Mouse (Mus musculus): ENCODE data around the gene Pex11g.

The Pex11g gene

DNA sequence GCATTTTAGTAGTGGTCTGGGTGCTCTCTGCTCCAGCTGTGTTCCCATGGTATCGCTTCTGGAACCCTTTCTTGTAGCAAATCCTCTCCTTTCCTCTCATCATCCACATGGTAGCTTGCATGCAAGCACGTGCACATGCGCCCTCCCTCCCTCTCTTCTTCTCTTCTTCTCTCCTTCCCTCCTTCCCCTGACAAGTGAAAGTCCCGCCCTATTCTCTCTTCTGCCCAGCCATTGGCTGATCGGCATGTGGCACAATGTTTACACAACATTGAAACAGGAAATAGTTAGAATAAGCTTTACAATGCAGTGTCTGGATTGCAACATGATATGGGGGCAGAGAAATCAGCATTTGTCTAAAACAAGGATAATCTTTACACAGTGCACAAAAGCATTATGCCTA lies 14.1 kb upstream of the Pex11g start:
- DNase-seq (ENCODE audit: low read depth, low spot score): peak; percentile 69

DNA sequence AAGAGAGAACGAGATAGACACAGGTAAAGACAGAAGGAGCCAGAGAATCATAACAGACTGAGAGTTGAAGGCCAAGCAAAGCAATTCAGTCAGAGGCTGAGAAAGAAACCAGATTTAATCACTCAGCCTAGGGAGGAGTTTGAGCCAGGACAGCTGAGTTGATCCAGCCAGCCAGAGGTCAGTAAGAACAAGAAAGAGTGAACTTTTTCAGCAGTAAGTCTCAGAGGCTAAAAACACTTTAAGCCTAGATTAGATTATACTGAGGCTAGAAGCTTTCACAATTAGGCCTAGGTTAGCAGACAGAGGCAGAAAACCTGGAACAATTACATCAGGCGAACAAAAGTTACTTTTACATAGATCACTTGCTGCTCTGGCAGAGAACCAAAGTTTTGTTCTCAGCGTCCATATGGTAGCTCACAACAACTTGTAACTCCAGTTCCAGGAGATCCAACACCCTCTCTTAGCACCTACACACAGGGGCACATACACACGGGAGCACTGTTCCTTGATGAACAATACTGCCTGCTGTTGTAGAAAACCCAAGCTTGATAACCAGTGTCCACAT lies 12.8 kb upstream of the Pex11g start:
- DNase-seq (ENCODE audit: low read depth, low spot score): no peak

DNA sequence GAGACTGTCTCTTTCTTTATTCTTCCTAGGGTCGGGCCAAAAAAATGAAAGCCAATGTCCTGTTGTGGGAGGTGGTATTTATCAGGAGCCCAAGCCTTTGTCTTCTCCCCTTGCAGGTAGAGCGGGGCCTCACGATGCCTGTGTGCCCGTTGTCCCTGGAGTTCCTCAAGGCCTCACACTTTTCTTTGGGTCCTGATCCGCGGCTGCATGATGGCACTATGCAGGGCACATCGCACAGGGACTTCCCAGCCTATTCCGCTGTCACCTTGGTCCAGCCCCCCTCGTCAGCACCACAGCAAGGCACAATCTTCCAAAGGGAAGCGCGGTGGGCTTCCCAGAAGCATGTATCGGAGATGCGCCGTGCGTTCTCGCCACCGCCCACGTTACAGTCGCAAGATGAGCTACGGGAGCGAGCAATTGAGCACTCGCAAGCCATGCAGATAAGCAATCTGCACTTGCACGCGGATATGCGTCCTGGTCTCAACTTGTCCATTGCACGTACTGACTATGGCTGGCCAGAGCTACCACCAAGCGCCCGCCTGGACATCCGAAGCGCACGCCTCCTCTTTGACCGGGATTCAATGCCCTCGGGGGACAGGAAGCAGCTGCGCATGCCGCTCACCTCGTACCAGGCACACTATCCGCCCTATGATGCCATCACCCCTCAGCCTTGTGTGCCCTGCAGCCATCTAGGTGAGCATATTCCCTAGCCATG lies 8.4 kb upstream of the Pex11g start:
- no peak for DNase-seq (ENCODE audit: low read depth, low spot score)

DNA sequence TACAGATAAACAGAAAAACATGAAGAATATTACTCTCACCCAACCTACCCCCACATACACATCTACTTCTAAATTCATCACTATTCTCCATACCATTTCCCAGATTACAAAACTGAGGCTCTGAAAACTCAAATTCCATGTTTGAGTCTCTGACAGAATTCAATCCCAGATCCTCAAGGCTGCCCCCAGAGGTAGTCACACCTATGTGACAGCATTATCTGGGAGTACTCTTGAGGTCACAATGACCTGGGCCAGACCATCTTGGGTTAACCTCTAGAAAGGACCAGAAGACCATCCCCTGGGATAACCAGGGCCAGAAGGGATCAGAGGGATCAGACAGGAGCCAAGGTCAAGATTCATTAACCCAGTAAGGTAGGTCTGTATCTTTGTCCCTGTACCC lies 3.1 kb upstream of the Pex11g start, which contains the start of gene Tex45:
TSS of gene Tex45 (plus strand) at position 301 of the 400 bp plus-strand sequence.
- no peak for DNase-seq (ENCODE audit: low read depth, low spot score)

DNA sequence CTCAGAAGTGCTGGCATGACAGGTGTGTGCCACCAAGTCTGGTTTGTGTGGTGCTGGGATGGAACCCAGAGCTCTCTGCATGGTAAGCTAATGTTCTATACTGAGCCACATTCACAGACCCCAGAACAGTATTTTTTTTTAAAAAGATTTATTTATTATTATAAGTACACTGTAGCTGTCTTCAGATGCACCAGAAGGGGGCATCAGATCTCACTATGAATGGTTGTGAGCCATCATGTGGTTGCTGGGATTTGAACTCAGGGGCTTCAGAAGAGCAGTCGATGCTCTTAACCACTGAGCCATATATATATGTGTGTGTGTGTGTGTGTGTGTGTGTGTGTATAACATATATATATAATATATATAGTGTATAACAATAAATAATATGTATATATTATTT lies 1.4 kb upstream of the Pex11g start:
- peak; percentile 65 for DNase-seq (ENCODE audit: low read depth, low spot score)

DNA sequence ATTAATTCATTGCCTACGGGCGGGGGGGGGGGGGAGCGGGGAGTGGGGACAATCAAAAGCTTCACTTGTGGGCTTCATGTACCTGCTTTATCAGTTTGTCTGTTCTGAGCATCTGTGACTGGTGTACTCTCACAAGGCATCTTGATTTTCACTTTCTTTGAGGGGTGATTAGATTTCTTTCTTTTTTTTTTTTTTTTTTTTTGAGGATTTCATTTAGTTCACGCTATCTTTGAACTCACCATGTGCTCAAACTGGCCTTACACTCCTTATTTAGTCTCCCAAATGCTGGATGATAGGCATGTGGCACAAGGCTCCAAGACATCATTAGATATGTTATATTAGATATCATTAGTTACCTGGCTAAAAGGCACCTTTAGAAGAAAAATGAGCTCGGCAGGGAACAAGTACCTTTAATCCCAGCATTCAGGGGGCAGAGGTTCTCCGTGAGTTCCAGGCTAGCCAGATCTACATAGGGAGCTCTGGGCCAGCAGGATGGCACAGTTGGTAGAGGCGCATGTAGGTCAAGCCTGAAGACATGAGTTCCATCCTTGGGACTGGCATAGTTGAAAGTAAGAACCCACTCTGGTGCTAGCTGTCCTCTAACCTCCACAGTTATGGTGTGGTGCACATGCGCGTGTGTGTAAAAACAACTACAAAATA lies 536 bp upstream of the Pex11g start:
- DNase-seq (ENCODE audit: low read depth, low spot score): peak; percentile 43

DNA sequence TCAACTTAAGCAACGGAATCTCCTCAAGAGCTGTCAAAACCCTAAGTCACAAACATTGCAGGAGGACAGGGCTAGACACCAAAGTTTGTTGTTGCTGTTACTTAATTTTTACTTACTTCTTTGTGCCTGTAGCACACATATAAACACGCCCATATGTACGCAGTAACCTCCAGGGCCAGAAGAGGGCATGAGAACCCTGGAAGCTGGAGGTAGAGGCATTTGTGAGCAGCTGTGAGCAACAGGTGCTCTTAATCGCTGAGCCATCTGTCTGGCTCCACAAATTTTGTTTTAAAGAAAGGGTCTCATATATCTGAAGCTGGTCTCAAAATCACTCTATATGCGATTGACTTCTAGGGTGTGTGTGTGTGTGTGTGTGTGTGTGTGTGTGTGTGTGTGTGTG lies 3.2 kb downstream of the Pex11g start:
- DNase-seq (ENCODE audit: low read depth, low spot score): peak; percentile 79

DNA sequence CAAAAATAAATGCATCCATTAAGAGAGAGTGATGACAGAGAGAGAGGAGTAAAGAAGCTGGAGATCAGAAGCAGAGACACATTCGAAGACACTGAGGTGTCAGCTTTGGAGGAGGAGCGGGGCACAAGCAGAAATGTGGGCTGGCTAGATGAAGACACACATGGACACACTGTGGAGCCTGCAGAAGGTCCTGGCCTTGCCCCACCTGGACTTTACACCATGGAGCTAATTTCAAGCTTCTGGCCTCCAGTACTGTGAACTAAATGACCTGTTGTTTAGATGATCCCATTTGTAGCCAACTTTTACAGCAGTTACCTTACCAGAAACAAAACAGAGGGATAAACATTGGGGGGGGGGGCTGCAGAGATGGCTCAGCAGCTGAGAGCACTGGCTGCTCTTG lies 4.2 kb downstream of the Pex11g start:
- no peak for DNase-seq (ENCODE audit: low read depth, low spot score)

DNA sequence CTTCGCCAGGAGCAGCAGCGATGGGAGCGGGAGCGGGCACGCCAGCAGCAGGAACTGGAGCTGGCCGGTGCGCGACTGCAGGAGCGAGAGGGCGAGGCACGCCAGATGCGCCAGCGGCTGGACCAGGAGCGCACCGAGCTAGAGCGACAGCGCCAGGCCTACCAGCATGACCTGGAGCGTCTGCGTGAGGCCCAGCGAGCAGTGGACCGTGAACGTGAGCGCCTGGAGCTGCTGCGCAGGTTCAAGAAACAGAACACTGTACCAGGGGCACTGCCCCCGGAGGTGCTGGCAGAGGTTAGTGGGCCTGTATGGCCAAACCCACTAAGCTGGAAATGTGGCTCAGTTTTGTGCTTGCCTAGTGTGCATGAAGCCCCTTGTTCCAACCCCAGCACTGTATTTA lies 15.5 kb downstream of the Pex11g start:
- no peak for DNase-seq (ENCODE audit: low read depth, low spot score)

DNA sequence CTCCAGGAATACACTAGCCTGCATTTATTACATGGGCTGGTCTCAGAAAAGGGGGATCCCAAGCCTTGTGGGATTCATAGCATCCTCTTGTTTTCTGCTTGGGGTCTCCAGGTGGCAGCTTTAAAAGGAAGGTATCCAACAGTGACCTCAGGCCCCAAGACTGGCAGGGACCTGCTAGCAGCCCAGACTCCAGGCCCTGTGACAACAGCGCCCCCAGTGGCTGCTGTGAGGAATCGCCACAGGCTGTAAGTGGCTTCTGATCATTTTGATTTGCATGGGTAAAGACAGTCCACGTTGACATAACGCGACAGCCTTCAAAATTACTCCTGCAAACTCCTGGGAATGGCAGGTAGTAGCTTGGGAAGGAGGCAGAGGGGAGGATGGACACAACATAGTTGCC lies 16.8 kb downstream of the Pex11g start:
- DNase-seq (ENCODE audit: low read depth, low spot score): peak; percentile 62

DNA sequence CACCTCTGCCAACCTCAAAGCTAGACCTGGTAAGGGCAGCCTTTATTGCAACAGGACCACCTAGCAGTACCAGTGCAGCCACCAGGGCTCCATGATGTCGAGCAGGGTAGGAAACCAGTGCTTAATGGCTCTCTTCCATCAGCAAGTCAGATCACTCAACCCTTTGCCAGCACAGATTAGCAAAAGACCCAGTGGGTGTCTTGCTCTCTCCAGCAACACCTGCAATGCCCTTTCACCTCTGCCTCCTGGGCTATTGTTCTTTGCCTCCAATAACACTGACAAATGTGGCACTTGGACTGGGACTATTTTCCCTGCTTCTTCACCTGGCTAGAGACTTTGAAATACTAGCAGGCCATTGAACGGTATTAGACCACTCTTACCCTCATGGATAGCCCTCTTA lies 18.3 kb downstream of the Pex11g start:
- no peak for DNase-seq (ENCODE audit: low read depth, low spot score)

DNA sequence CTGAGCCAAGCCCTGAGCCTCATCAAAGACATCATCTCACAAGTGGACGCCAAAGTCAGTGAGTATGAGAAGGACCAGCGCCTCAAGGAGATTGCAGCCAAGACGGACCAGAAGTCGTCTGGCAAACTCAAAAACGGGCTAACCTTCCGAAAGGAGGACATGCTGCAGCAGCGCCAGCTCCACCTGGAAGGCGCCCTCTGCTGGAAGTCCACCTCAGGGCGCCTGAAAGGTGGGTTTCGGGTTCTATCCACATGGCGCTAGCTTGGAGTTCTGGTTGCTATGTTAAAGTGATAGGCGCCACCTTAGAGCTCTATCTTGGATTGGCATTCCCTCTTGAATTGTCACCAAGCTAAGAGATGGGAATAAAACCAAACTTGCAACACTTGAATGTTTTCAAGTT lies 28.0 kb downstream of the Pex11g start:
- peak; percentile 30 for DNase-seq (ENCODE audit: low read depth, low spot score)

DNA sequence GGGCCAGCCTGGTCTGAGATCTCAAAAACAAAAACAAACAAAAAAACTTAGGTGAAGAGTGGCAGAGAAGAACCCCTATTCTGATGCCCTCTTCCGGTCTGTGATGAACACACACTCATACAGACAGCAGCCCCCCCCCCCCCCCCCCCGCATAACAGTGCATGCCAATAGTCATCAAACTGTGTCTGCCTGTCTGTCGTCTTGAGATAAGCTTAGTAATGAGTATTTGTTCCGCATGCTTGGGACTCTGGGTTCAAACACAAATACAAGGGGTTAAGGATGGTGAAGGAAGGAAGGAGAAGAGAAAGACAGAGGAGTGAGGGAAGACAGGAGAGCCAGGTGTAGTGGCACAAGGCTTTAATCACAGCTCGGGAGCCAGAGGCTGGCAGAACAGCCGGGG lies 31.0 kb downstream of the Pex11g start:
- no peak for DNase-seq (ENCODE audit: low read depth, low spot score)

DNA sequence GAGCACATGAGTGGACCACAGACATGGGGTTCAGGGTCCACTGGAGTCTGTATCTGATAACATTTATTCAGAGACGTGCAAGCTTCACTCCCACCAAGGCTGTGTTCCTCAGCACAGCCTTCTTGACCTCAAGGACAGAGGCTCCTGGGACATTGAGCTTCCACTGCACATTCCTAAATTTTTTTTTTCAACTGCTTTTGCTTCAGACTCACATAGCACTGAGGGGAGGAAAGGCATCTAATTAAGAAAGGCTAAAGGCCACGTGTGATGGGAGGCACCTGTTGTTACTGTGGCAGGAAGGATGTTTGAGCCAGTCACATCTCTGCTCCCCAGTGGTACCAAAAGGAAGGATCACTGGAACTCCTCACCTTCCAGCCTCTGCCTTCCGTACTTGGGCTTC lies 36.4 kb downstream of the Pex11g start:
- DNase-seq (ENCODE audit: low read depth, low spot score): no peak

DNA sequence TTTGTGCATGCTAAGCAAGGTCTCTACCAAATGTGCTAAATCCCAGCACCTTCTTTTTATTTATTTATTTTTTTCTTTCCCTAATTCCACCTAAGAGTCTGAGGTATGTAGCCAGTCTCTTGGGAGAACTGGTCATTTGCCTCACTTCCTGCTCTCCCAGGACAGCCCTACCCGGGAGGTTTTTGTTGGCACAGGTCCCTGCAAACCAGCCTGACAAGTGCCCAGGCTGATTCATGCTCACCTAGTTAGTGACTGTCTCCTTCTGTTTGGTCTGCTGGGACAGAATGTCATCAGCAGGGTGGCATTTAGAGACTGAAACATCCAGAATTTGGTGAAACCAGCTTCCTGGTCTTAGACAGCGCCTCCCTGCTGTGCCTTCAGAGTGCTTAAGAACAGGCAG lies 37.5 kb downstream of the Pex11g start:
- DNase-seq (ENCODE audit: low read depth, low spot score): no peak

DNA sequence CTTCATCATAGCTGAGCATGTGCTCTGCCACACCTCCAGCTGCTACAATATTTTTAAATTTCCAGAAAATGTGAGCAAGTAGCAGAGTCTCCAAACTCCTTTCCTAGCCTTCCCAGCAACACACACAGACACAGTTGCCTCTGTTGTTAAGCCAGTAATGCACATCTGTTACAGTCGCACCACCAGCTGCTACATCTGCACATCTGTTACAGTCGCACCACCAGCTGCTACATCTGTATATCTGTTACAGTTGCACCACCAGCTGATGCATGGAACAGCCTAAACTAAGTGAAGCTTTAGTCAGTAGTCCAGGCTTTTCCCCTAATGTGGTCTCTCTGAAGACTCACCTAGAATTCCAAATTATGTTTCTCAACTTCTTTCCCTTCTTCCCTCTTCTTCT lies 39.1 kb downstream of the Pex11g start:
- DNase-seq (ENCODE audit: low read depth, low spot score): no peak

DNA sequence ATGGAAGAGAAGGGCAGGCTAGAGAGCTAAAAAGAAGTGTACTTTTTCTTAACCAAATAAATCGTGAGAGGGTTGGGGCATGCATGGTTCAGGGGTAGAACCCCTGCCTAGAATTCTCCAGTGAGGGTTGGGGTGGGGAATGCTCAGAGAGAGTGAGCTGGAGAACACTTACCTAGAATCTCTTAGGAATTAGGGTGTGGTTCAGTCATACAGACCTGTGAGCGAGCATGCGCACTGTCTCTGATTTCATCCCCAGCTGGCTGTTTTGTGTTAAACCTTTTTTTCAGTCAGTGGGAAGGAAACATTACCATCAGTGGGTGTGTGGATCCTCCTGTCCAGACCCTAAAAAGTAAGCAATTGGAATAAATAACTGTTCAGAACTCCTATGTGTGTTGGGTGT lies 41.3 kb downstream of the Pex11g start:
- no peak for DNase-seq (ENCODE audit: low read depth, low spot score)

DNA sequence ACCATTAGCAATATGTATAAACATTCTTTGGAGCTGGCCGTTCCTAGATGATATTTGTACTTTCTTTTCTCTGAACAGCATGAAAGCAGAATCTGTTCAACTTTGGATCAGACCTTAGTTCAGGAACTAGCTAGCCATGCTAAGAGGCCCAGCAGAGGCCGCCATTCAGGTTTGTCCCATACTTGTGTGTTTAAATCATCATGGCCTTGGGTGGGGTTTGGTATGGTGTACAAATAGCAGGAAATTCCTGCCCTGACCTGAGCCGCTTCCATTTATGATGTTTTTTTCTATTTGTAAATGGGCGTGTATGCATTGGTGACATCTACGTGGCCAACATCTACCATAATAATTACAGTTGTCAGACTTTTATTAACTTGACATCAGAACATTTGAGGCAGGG lies 42.3 kb downstream of the Pex11g start:
- no peak for DNase-seq (ENCODE audit: low read depth, low spot score)

DNA sequence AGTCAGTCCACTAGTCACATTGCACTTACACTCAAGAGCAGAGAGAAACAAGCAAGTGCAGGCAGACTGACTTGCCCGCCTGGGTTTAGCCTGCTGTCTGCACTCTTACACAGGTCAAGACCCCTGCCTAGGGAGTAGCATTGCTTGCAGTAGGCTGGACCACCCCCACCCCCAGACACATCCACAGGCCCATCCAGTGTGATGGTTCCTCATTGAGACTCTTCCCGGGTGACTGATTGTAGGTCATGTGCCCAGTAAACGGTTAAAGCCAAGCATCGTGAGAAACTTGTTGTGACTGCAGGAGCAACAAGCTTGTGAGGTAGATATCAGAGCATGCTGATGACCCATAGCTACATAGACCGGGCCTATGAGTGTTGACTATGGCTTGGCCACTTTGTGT lies 46.0 kb downstream of the Pex11g start:
- no peak for DNase-seq (ENCODE audit: low read depth, low spot score)

DNA sequence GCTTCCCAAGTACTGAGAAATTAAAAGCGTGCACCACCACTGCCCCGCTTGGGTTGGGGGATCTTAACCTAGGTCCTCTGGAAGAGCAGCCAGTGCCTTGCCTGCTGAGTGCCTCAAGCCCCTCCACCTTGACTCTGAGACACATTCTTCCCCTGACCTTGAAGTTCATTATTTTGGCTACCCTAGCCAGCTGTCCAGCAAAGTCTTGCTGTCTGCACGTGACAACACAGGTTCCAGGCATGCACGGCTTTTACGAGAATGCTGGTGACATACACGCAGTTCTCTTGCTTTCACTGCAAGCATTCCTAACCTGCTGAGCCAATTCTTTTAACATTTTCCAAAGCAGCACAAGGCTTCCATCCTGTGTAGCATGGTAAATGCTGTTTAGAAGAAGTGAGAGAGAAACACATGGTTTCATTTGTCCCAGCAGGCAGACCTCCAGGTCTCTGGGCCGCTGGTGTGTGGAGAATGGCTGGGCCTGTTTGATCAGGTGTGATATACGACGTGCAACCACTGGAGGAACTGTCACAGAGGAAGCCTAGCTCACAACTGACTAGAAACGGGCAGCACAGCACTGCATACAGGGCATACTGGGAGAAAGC lies 47.3 kb downstream of the Pex11g start:
- DNase-seq (ENCODE audit: low read depth, low spot score): no peak

DNA sequence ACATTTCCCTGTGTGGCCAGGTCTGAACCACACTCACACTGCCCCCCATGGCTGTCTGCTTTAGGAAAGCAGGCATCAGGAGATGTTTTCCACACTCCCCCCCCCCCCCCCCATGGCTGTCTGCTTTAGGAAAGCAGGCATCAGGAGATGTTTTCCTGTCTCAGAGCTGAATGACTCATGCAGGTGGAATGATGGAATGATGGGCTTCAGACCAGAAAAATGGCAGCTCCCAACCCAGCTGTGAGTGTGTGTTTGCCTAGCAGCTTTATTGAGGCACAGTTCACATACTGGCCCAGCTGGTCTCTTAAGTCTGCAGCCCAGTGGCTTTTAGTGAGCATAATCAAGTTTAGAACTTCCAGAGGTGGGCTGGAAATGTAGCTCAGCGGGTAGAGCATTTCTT lies 49.4 kb downstream of the Pex11g start:
- no peak for DNase-seq (ENCODE audit: low read depth, low spot score)

DNA sequence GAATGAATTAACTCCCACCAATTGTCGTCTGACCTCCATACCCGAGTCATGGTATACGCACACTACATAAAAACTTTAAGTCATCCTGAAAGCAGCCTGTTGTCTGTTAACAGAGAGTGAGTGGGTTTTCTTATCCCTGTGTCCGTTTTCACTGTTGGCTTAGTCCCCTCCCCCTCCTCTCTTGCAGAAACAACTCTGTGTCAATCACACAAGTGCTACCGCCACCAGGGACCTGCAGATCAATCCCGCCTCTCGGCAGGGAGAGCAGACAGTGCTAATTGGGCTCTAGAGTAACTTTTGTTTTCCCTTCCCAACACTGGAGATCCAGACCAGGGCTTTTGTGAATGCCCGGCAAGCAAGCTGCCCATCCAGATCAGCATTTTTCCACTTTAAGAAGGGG lies 50.0 kb downstream of the Pex11g start:
- DNase-seq (ENCODE audit: low read depth, low spot score): no peak

DNA sequence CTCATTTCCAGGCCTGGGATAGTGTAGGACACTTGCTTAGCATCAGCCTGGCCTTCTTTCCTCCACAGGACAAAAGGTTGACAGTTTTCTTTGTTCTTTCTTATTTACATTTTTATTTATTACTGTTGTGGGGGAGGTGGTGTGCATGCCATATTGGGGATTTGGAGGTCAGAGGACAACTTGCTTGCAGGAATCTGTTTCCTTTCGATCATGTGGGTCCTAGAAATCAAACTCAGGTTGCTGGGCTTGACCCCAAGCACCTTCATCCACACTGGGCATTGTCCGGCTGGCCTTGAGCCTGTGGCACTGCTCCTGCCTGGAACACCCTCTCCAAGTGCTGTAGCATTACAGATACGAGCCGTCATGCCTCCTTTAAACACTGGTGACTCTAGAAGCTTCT lies 50.6 kb downstream of the Pex11g start:
- DNase-seq (ENCODE audit: low read depth, low spot score): no peak

All from A20 (cell line).